Mouse (Mus musculus) lung, adult 2 months (tissue): Measurements from ENCODE around the gene Cdiptos.

Experiments
- CTCF ChIP-seq: fragments of 200-500 bp; IDR thresholded peaks from 2 replicates; pipeline ENCODE4 v1.5.1; 2011; ENCODE audit warnings: mild to moderate bottlenecking, low read length, control low read depth; ENCODE audit not compliant: insufficient read depth
- POLR2A ChIP-seq: fragments of 200-500 bp; IDR thresholded peaks from 2 replicates; pipeline ENCODE4 v1.6.1; 2011; ENCODE audit warnings: low read depth, mild to moderate bottlenecking, control low read depth, low read length, borderline replicate concordance; ENCODE audit errors: extremely low read depth

GRCm38 (mm10) chr7:126984667-126985444 lies 9.0 kb upstream of the Cdiptos start:
- TF ChIP-seq CTCF: no peak
- no peak for TF ChIP-seq POLR2A
